Mouse (Mus musculus) heart, adult 2 months (tissue): ENCODE measurements at regions not wholly inside any gene's neighbourhood (a gene's known extent, or its start where the extent isn't known, plus 50 kb on each side); places are given as distances from the start of the nearest gene placed in this dataset.

Source experiments
- DNase-seq, 2 experiments: peaks; one replicate each; pipeline ENCODE4 v3.0.0; 2021
- H3K27ac ChIP-seq: fragments of 200-600 bp; 2 replicates; pipeline ENCODE4 v1.8.1; 2022
- H3K27me3 ChIP-seq: fragments of 200-500 bp; 2 replicates; pipeline ENCODE4 v1.6.1; 2012; ENCODE audit warnings: mild to moderate bottlenecking, low read length, inconsistent platforms, mixed read lengths; ENCODE audit not compliant: control insufficient read depth, insufficient read depth
- H3K36me3 ChIP-seq: fragments of 200-500 bp; 2 replicates; pipeline ENCODE4 v1.6.1; 2012; ENCODE audit warnings: low read length, inconsistent platforms; ENCODE audit not compliant: control insufficient read depth, insufficient read depth
- H3K4me1 ChIP-seq: fragments of 200-500 bp; 2 replicates; pipeline ENCODE4 v1.6.1; 2011; ENCODE audit warnings: low read length; ENCODE audit not compliant: control insufficient read depth, insufficient read depth
- H3K4me3 ChIP-seq: fragments of 200-600 bp; 2 replicates; pipeline ENCODE4 v1.8.1; 2022
- H3K79me2 ChIP-seq: fragments of 200-500 bp; replicated peaks from 2 replicates; pipeline ENCODE4 v1.6.1; 2012; ENCODE audit warnings: mild to moderate bottlenecking, inconsistent platforms, low read length, moderate library complexity, mixed read lengths; ENCODE audit not compliant: control insufficient read depth, insufficient read depth
- H3K9ac ChIP-seq: fragments of 200-500 bp; 2 replicates; pipeline ENCODE4 v1.6.1; 2012; ENCODE audit warnings: low read depth, mild to moderate bottlenecking, control low read depth, inconsistent platforms, low read length, mixed read lengths
- CTCF ChIP-seq: fragments of 200-600 bp; IDR thresholded peaks from 2 replicates; pipeline ENCODE4 v1.8.1; 2022; ENCODE audit warnings: antibody characterized with exemption, mild to moderate bottlenecking, moderate library complexity
- EP300 ChIP-seq: fragments of 200-500 bp; IDR thresholded peaks from 2 replicates; pipeline ENCODE4 v1.6.1; 2011; ENCODE audit warnings: low read depth, low read length, control low read depth; ENCODE audit not compliant: insufficient read depth
- POLR2A ChIP-seq: fragments of 200-500 bp; IDR thresholded peaks from 2 replicates; pipeline ENCODE4 v1.6.1; 2011; ENCODE audit warnings: mild to moderate bottlenecking, low read depth, low read length, control low read depth; ENCODE audit not compliant: insufficient read depth
- WGBS: fragments of 180-500 bp; shearing (Covaris S2); methylation state at CpG from one replicate; pipeline ENCODE4 v1.1.7; 2018; 5-methylcytosine and 5-hydroxymethylcytosine counted together
- intact Hi-C: fragments of 180-260 bp; cut with DNase I; formaldehyde crosslinking; loops from one replicate; pipeline ENCODE4 v1.15.1; 2025

- intact Hi-C loops, result no loop called here
- no peaks in the 10 kb centered on the region for H3K79me2 ChIP-seq
- no peaks in the 10 kb centered on the region for H3K4me1 ChIP-seq
- no peaks in the 10 kb centered on the region for H3K36me3 ChIP-seq
- no peak overlapping the region for H3K4me3 ChIP-seq
- H3K27me3 ChIP-seq, result no peaks in the 10 kb centered on the region
- no peak for DNase-seq
- H3K27ac ChIP-seq, result no peak overlapping the region
- TF ChIP-seq CTCF, result no peak
- TF ChIP-seq EP300, result no peak
- no peak for TF ChIP-seq POLR2A
- no peak overlapping the region for H3K9ac ChIP-seq
- 80% methylated on average over 3 of the region's 3 CpGs for WGBS
Observed at GRCm38 (mm10) chr9:101596898-101597297, 264.7 kb upstream of the 9630041A04Rik start.

GRCm38 (mm10) chr9:101595101-101595650 is 266.5 kb upstream of the 9630041A04Rik start:
- no peaks in the 10 kb centered on the region for H3K36me3 ChIP-seq
- H3K27me3 ChIP-seq, result no peaks in the 10 kb centered on the region
- 74% methylated on average over 14 of the region's 14 CpGs for WGBS
- no peaks in the 10 kb centered on the region for H3K4me1 ChIP-seq
- no peak overlapping the region for H3K27ac ChIP-seq
- no peak overlapping the region for H3K9ac ChIP-seq
- no peak overlapping the region for H3K4me3 ChIP-seq
- no peak for DNase-seq
- intact Hi-C loops, result no loop called here
- TF ChIP-seq CTCF, result no peak
- no peak for TF ChIP-seq POLR2A
- TF ChIP-seq EP300, result no peak
- no peaks in the 10 kb centered on the region for H3K79me2 ChIP-seq

- Histone ChIP-seq H3K27ac (no peak overlapping the region), H3K4me3 (no peak overlapping the region), H3K9ac (no peak overlapping the region), H3K79me2 (no peaks in the 10 kb centered on the region), H3K27me3 (no peaks in the 10 kb centered on the region), H3K36me3 (no peaks in the 10 kb centered on the region), H3K4me1 (no peaks in the 10 kb centered on the region)
- DNase-seq, result no peak
- TF ChIP-seq CTCF, result no peak
- no peak for TF ChIP-seq EP300
- no peak for TF ChIP-seq POLR2A
- 63% methylated on average over 8 of the region's 8 CpGs for WGBS
- intact Hi-C loops, result no loop called here
Observed at GRCm38 (mm10) chr9:101592621-101593020, 269.0 kb upstream of the 9630041A04Rik start.

- no peaks in the 10 kb centered on the region for H3K4me1 ChIP-seq
- no peak overlapping the region for H3K27ac ChIP-seq
- H3K79me2 ChIP-seq, result no peaks in the 10 kb centered on the region
- intact Hi-C loops, result no loop called here
- no peak for DNase-seq
- H3K9ac ChIP-seq, result no peak overlapping the region
- WGBS, result 83% methylated on average over 8 of the region's 8 CpGs
- no peaks in the 10 kb centered on the region for H3K36me3 ChIP-seq
- H3K4me3 ChIP-seq, result no peak overlapping the region
- no peak for TF ChIP-seq EP300
- TF ChIP-seq CTCF, result no peak
- TF ChIP-seq POLR2A, result no peak
- no peaks in the 10 kb centered on the region for H3K27me3 ChIP-seq
Observed at GRCm38 (mm10) chr9:101591681-101592080, 270.0 kb upstream of the 9630041A04Rik start.

GRCm38 (mm10) chr9:101590310-101590709 is 271.3 kb upstream of the 9630041A04Rik start:
- Histone ChIP-seq H3K4me3 (no peak overlapping the region), H3K36me3 (no peaks in the 10 kb centered on the region), H3K4me1 (no peaks in the 10 kb centered on the region), H3K79me2 (no peaks in the 10 kb centered on the region), H3K9ac (no peak overlapping the region), H3K27ac (no peak overlapping the region), H3K27me3 (no peaks in the 10 kb centered on the region)
- 32% methylated on average over 3 of the region's 3 CpGs for WGBS
- DNase-seq, result peak; percentile 71 to 79
- TF ChIP-seq CTCF (no peak), EP300 (no peak), POLR2A (no peak)
- intact Hi-C loops, result no loop called here

GRCm38 (mm10) chr9:101581064-101581463 is 280.6 kb upstream of the 9630041A04Rik start:
- H3K27me3 ChIP-seq, result no peaks in the 10 kb centered on the region
- no peak overlapping the region for H3K9ac ChIP-seq
- H3K4me1 ChIP-seq, result no peaks in the 10 kb centered on the region
- no peak for DNase-seq
- H3K4me3 ChIP-seq, result no peak overlapping the region
- TF ChIP-seq CTCF (no peak), POLR2A (no peak), EP300 (no peak)
- no peak overlapping the region for H3K27ac ChIP-seq
- intact Hi-C loops, result no loop called here
- H3K79me2 ChIP-seq, result no peaks in the 10 kb centered on the region
- no peaks in the 10 kb centered on the region for H3K36me3 ChIP-seq
- WGBS, result 83% methylated on average over 4 of the region's 4 CpGs

- Histone ChIP-seq H3K27me3 (no peaks in the 10 kb centered on the region), H3K4me1 (no peaks in the 10 kb centered on the region), H3K9ac (no peak overlapping the region), H3K36me3 (no peaks in the 10 kb centered on the region), H3K79me2 (no peaks in the 10 kb centered on the region), H3K4me3 (no peak overlapping the region), H3K27ac (no peak overlapping the region)
- TF ChIP-seq EP300, result no peak
- TF ChIP-seq CTCF, result no peak
- no peak for TF ChIP-seq POLR2A
- WGBS, result 19% methylated on average over 4 of the region's 4 CpGs
- intact Hi-C loops, result no loop called here
- no peak for DNase-seq
Observed at GRCm38 (mm10) chr9:101570714-101571113, 290.9 kb upstream of the 9630041A04Rik start.
